Mouse (Mus musculus): ENCODE results near the gene Sst. TPM values are rescaled to one million over a fixed set of nuclear protein-coding genes. Genes with fewer than 3 reads are reported as not detected.

Gene Sst
- polyA plus RNA-seq (2016; fragmentation: Nextera tagmentation; extraction: Ambion mirVana): 1.7 and 1.8 TPM in 2 replicates

DNA sequence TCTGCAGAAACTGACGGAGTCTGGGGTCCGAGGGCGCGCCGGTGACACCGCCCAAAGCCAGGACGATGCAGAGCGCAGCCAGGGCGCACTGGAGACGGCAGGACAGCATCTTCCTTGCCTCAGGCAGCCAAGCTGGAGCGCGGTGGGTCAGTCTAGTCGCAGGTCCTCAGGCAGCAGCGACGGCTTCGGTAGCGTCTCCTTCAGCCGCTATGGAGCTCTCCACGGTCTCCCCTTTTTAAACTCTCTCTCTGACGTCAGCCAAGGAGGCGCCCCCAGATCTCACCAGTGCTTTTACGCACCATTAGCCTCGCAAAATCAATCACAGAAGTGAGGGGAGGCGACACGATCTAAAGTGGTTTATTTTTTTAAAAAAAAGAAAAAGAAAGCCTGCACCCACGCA, at the start of gene Sst:
Gene Sst (minus strand): TSS at position 323 of the 400 bp plus-strand sequence.
- no peak within 1 kb of the TSS; the same call in 1 of the 2 replicates for H3K4me2 ChIP-seq
- peaks cover 20% of the 10 kb centered on the region for H3K4me1 ChIP-seq (replicated peaks)
- 7% methylated on average over 26 of the region's 26 CpGs for WGBS
- H3K27me3 ChIP-seq: peaks cover 39% of the 10 kb centered on the region
- ATAC-seq (ENCODE audit: insufficient number of reproducible peaks, insufficient read depth, low FRiP score, low TSS enrichment, low read depth): no peak
- H3K9me3 ChIP-seq: no peaks in the 10 kb centered on the region
- H3K4me3 ChIP-seq (replicated peaks): no peak within 1 kb of the TSS
- H3K27ac ChIP-seq: no peak within 1 kb of the TSS
- H3K36me3 ChIP-seq: no peaks in the 10 kb centered on the region
- H3K9ac ChIP-seq (replicated peaks): no peak within 1 kb of the TSS

DNA sequence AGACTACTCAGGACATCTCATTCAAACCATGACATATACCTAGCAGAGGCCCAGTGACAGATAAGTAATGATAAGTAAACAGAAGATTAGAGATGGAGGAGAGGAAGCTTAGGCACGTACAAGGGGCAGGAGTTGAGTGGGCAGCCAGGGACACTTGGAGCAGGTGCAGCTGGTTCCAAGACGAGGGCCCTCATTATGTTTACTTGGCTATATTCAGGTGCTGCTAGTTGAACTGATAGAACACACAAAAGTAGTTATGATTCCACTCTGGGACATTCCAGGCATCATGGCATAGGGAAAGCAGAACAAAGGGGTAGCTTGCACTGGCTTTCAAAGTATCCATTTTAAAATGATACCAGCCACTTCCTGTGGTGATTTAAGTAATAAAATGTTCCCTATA, 43.6 kb upstream of the Sst start:
- H3K9me3 ChIP-seq: no peaks in the 10 kb centered on the region
- H3K36me3 ChIP-seq: no peaks in the 10 kb centered on the region
- H3K4me3 ChIP-seq (replicated peaks): no peak overlapping the region
- no peak overlapping the region for H3K27ac ChIP-seq
- ATAC-seq (ENCODE audit: insufficient number of reproducible peaks, insufficient read depth, low FRiP score, low TSS enrichment, low read depth): no peak
- H3K4me2 ChIP-seq: no peak overlapping the region
- H3K4me1 ChIP-seq (replicated peaks): no peaks in the 10 kb centered on the region
- WGBS: 68% methylated on average over 2 of the region's 2 CpGs
- no peak overlapping the region for H3K9ac ChIP-seq (replicated peaks)
- H3K27me3 ChIP-seq: no peaks in the 10 kb centered on the region

DNA sequence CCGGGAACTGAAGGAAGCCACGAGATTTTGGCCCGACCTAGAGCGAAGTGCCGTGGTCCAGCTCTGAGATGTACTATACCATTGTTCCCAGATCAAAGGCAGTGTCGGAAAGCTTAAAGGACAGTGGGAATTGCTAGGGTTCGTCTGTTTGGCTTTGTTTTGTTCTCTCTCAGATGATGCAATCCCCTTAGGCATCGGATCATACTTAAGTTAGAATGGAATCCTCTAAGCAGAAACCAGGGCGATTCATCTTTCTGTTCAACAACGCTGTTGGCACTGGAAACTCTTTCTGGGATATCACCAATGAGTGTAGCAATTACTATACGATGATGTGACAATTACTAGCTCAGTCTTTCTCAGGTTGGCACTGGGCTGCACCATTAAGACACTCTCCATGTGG, 41.5 kb upstream of the Sst start, which contains the start of gene Rtp2:
Gene Rtp2 (minus strand): TSS at position 101 of the 400 bp plus-strand sequence.
- no peak for ATAC-seq (ENCODE audit: insufficient number of reproducible peaks, insufficient read depth, low FRiP score, low TSS enrichment, low read depth)
- no peak within 1 kb of the TSS for H3K4me2 ChIP-seq
- no peak within 1 kb of the TSS for H3K27ac ChIP-seq
- H3K27me3 ChIP-seq: no peaks in the 10 kb centered on the region
- H3K4me3 ChIP-seq (replicated peaks): no peak within 1 kb of the TSS
- no peaks in the 10 kb centered on the region for H3K36me3 ChIP-seq
- WGBS: 86% methylated on average over 11 of the region's 11 CpGs
- no peaks in the 10 kb centered on the region for H3K9me3 ChIP-seq
- H3K4me1 ChIP-seq (replicated peaks): no peaks in the 10 kb centered on the region
- no peak within 1 kb of the TSS for H3K9ac ChIP-seq (replicated peaks)

DNA sequence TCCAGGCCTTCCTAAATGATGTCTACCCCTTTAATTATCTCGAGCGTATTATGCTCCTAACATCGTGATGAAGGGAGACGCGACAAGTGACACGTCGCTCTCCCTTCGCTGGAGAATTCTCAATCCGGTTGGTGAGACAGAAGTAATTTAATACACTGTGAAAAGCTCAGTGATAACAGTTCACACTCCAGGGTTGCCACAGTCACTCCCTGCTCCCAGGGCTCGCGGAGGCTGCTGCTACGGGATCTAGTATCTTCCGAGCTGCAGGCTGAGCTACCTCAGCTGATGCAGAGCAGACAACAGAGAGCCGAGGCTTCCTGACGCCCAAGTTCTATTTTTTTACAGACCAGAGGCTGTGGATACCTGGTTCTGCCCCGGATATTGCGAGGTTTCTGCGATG, 40.5 kb upstream of the Sst start:
- Histone ChIP-seq H3K27ac (no peak overlapping the region), H3K4me1 (replicated peaks) (no peaks in the 10 kb centered on the region), H3K9ac (replicated peaks) (no peak overlapping the region), H3K4me3 (replicated peaks) (no peak overlapping the region), H3K4me2 (no peak overlapping the region), H3K36me3 (no peaks in the 10 kb centered on the region), H3K9me3 (no peaks in the 10 kb centered on the region), H3K27me3 (no peaks in the 10 kb centered on the region)
- 74% methylated on average over 18 of the region's 18 CpGs for WGBS
- no peak for ATAC-seq (ENCODE audit: insufficient number of reproducible peaks, insufficient read depth, low FRiP score, low TSS enrichment, low read depth)

DNA sequence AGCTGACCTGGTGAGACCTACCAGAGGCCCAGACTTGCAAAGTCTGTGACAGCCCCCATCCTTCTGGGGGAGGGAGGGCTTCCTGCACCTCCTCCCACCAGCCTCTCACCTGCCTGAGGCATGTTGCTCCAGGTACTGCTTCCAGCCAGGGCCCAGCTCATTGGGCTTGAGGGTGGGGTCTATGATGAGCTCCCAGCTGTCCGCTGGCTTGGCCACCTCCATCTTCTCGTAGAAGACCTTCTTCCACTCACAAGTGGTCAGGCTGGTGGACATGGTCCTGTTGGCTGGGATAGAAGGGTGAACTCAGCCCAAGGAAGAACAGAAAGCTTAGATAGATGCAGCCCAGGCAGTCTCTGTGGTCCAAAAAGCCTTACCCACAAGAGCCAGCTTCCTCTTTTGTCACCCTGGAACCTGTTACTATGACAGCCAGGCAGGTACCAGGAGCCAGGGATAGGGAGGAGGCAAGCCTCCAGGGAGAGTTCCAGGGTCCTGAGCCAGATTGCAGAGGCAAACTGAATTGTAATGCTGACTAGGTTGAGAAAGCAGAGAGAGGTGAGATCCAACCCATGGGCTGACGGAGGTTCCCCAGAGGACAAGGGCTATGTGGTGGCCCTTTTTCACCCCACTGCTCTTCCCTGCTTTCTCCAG, 39.8 kb upstream of the Sst start:
- Histone ChIP-seq H3K27me3 (no peaks in the 10 kb centered on the region), H3K4me2 (no peak overlapping the region), H3K4me3 (replicated peaks) (no peak overlapping the region), H3K27ac (no peak overlapping the region), H3K36me3 (no peaks in the 10 kb centered on the region), H3K9me3 (no peaks in the 10 kb centered on the region), H3K4me1 (replicated peaks) (no peaks in the 10 kb centered on the region), H3K9ac (replicated peaks) (no peak overlapping the region)
- no peak for ATAC-seq (ENCODE audit: insufficient number of reproducible peaks, insufficient read depth, low FRiP score, low TSS enrichment, low read depth)
- WGBS: 86% methylated on average over 3 of the region's 3 CpGs

DNA sequence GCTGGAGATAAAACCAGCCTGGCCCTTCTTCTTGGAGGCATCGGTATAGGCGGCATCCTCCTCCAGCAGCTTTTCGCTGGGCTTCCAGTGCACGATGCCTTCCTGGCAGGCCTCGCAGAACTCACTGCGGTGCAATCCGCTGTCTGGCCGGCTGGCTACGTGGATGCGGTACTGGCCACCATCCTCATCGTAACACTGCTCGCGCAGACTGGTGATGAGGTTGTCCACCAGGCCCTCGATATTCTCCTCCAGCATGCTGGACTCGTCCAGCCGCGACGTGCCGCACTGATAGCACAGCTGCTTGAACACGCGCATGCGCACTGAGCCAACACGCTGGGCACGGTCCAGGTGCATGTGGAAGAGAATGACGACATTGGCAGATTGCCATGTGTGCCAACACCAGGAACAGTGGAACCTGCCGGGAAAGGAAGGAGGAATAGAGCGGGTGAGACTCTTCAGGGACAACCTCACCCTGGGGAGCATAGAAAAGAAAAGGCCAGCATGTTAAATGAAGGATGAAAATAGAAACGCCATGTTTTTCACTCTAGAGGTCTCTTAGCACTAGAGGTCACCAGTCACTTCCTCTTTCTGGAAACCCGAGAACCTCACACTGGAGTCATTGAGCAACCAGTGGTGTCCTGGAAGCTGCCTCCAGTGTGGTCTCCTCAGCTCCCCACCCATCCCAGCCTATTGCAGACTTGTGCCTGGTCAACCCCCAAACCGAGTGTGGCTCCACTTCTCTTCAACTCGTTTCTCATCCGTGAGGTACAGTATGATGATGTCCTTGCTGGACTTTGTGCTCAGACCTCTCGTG, 36.8 kb upstream of the Sst start:
- Histone ChIP-seq H3K36me3 (no peaks in the 10 kb centered on the region), H3K27me3 (no peaks in the 10 kb centered on the region), H3K4me1 (replicated peaks) (no peaks in the 10 kb centered on the region), H3K9ac (replicated peaks) (no peak overlapping the region), H3K9me3 (no peaks in the 10 kb centered on the region), H3K27ac (no peak overlapping the region), H3K4me2 (no peak overlapping the region), H3K4me3 (replicated peaks) (no peak overlapping the region)
- 94% methylated on average over 33 of the region's 33 CpGs for WGBS
- ATAC-seq (ENCODE audit: insufficient number of reproducible peaks, insufficient read depth, low FRiP score, low TSS enrichment, low read depth): no peak

DNA sequence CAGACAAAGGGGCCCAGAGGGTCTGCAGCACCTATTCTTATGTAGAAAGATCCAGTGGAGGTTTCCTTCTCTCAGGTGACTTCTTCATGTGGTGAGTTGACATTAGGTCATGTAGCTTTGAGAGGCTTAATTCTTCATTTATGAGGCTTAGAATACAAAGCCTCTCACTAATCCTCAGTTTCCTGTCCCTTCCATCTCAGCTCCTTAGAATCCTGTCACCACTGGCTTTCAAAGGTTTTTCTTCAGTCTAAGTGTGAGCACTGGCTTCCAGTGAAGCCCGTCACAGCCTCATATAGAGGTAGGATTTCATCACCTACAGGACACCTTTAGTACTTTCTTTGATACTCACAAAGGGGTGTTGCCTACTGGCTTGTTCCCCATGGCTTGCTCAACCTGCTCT, 32.1 kb upstream of the Sst start:
- Histone ChIP-seq H3K9ac (replicated peaks) (no peak overlapping the region), H3K27me3 (no peaks in the 10 kb centered on the region), H3K36me3 (no peaks in the 10 kb centered on the region), H3K27ac (no peak overlapping the region), H3K9me3 (no peaks in the 10 kb centered on the region), H3K4me2 (no peak overlapping the region), H3K4me1 (replicated peaks) (no peaks in the 10 kb centered on the region), H3K4me3 (replicated peaks) (no peak overlapping the region)
- ATAC-seq (ENCODE audit: insufficient number of reproducible peaks, insufficient read depth, low FRiP score, low TSS enrichment, low read depth): no peak
- WGBS: 68% methylated on average over 1 of the region's 1 CpGs

DNA sequence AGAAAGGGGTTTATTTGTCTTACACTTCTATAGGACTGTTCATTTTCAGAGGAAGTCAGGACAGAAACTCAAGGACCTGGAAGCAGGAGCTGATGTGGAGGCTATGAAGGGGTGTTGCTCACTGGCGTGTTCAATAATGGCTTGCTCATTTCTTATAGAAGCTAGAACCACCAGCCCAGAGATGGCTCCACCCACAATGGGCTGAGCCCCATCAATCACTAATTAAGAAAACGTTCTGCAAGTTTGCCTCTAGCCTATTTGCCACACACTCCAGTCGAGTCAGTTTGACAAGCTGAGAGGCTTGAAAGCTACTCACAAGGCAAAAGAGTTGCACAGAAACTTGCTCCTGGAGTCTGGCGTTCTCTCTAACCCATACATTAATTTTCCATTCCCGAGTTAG, 30.9 kb upstream of the Sst start:
- ATAC-seq (ENCODE audit: insufficient number of reproducible peaks, insufficient read depth, low FRiP score, low TSS enrichment, low read depth): no peak
- H3K27ac ChIP-seq: no peak overlapping the region
- H3K27me3 ChIP-seq: 0 out of 2 replicates have a peak, but pooled peaks cover 3% of the 10 kb centered on the region
- no peaks in the 10 kb centered on the region for H3K9me3 ChIP-seq
- no peaks in the 10 kb centered on the region for H3K36me3 ChIP-seq
- no peak overlapping the region for H3K4me3 ChIP-seq (replicated peaks)
- no peaks in the 10 kb centered on the region for H3K4me1 ChIP-seq (replicated peaks)
- no peak overlapping the region for H3K4me2 ChIP-seq
- H3K9ac ChIP-seq (replicated peaks): no peak overlapping the region
- WGBS: 66% methylated on average over 5 of the region's 5 CpGs

DNA sequence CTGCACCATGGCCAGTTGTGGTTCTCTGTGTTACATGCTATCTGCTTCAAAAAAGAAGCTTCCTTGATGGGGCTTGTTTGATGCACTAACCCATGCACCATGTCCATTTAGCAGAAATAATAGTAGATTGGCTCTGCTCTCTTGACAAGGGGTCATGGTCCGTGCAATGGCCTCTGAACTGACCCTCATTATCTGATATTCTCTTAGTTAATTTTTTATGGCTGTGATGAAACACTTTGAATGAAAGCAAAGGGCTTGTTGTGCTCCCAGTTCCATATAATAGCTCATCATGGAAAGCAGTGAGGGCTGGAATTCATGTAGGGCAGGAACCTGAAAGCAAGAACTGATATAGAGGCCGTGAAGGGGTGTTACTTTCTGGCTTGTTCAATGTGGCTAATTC, 28.7 kb upstream of the Sst start:
- Histone ChIP-seq H3K4me3 (replicated peaks) (no peak overlapping the region), H3K9me3 (no peaks in the 10 kb centered on the region), H3K9ac (replicated peaks) (no peak overlapping the region), H3K27me3 (0 out of 2 replicates have a peak, but pooled peaks cover 3% of the 10 kb centered on the region), H3K27ac (no peak overlapping the region), H3K4me2 (no peak overlapping the region), H3K4me1 (replicated peaks) (no peaks in the 10 kb centered on the region), H3K36me3 (no peaks in the 10 kb centered on the region)
- 88% methylated on average over 2 of the region's 2 CpGs for WGBS
- ATAC-seq (ENCODE audit: insufficient number of reproducible peaks, insufficient read depth, low FRiP score, low TSS enrichment, low read depth): no peak

DNA sequence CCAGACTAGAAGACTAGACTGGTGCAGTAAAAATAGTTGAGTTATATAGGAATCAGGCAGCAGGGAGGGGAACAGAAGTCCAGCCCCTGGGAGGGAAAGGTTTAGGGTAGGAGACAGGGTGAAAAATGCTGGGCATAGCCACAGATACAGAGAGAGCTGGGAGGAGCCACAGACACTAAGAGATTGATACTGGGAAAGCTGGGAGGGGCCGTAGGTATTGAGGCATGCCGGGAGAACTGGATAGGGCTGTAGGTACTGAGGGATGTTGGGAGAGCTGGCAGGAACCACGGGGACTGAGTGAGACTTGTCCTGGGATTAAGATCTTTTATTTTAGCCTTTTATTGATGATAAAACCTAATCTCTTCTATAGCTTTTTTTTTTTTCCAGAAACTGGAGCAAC, 22.6 kb upstream of the Sst start:
- Histone ChIP-seq H3K4me2 (no peak overlapping the region), H3K36me3 (no peaks in the 10 kb centered on the region), H3K27ac (no peak overlapping the region), H3K4me1 (replicated peaks) (no peaks in the 10 kb centered on the region), H3K4me3 (replicated peaks) (no peak overlapping the region), H3K9ac (replicated peaks) (no peak overlapping the region), H3K27me3 (0 out of 2 replicates have a peak, but pooled peaks cover 3% of the 10 kb centered on the region), H3K9me3 (no peaks in the 10 kb centered on the region)
- ATAC-seq (ENCODE audit: insufficient number of reproducible peaks, insufficient read depth, low FRiP score, low TSS enrichment, low read depth): no peak
- 48% methylated on average over 3 of the region's 3 CpGs for WGBS

DNA sequence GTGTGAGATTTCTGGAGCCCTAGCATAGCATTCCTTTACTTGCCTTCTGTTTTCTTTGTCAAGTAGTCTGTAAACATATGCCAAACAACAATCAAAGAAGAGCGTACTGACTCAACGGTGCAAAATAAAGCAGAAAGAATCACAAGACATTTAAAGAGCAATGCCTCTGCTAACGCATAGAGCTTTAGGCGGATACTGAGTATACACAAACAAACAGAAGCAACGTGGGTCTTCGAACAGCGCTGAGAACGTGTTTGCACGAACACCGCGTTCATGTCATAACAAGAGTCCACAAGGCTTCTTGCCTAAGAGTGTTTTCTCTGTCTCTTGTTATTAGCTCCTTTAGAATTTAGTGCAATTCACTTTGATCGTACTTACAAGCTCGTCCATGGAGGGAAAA, 22.0 kb upstream of the Sst start:
- H3K9ac ChIP-seq (replicated peaks): no peak overlapping the region
- H3K27me3 ChIP-seq: 0 out of 2 replicates have a peak, but pooled peaks cover 3% of the 10 kb centered on the region
- no peak overlapping the region for H3K27ac ChIP-seq
- ATAC-seq (ENCODE audit: insufficient number of reproducible peaks, insufficient read depth, low FRiP score, low TSS enrichment, low read depth): no peak
- 80% methylated on average over 13 of the region's 13 CpGs for WGBS
- H3K4me2 ChIP-seq: no peak overlapping the region
- H3K4me3 ChIP-seq (replicated peaks): no peak overlapping the region
- H3K36me3 ChIP-seq: no peaks in the 10 kb centered on the region
- H3K4me1 ChIP-seq (replicated peaks): no peaks in the 10 kb centered on the region
- no peaks in the 10 kb centered on the region for H3K9me3 ChIP-seq

Measured in limb, embryonic 12.5 days (tissue).